Mouse (Mus musculus) gonadal fat pad, adult 2 months (tissue): ENCODE measurements at regions not wholly inside any gene's neighbourhood (a gene's known extent, or its start where the extent isn't known, plus 50 kb on each side); places are given as distances from the start of the nearest gene placed in this dataset.
"Not testable (repeated sequence)": the region's sequence is repeated elsewhere in the genome, so short reads cannot be mapped to it uniquely, and the experiment has no call there.

ENCODE experiments used
- DNase-seq: peaks from one replicate; pipeline ENCODE4 v3.0.0-alpha.2; 2012; ENCODE audit warnings: low read depth

DNA sequence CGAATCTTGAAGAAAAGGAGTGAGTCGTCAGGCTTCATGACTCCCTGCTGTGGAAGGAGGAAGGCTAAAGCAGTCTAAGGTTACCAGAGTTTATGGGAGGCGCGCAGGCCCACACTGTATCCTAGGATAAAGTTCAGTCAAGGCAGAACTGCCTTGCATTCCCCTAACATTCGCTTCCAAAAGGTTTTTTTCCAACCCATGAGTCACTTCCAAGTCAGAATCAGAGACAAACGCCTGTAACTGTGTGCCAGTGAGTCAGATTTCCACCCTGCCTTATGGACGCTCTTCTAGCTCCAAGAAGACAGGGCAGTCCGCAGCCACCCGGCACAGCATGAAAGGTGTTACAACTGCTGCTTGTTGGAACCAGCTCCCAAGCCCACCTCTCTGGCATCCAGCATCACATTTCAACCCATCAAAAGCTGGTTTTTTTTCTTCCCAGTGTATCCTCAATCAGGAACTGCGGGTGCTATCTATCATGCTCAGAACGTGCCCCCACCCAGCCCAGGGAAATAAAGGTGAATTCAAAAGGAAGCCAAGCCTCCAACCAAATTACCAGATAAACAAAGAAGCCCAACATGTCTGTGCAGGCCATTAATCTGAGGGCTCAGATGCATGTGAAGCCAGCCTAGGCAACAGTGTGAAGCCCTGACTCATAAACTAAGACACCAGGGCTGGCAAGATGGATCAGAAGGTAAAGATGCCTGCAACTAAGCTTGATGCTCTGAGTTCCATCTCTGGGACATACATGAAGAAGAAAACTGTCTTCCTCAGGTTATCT is 138.2 kb upstream of the Tbl1xr1 start:
- DNase-seq = no peak

DNA sequence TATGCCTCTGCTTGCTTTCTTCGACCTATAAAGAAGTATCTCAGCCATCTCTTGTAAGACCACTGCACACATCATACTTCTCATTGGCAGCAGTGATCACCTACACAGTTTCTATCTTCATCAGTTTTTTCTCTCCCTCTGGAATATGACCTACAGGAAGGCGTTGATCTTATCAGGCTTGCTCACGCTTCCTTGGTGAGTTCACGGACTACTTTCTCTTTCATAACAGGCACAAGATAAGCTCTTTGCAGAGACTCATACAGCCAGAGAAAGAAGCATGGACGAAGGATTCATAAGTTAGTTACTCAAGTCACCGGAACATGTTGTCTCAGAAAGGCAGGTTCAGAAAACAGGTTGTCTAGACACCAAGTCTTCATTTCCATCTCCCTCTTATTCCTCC is 136.7 kb upstream of the Tbl1xr1 start:
- no peak for DNase-seq

DNA sequence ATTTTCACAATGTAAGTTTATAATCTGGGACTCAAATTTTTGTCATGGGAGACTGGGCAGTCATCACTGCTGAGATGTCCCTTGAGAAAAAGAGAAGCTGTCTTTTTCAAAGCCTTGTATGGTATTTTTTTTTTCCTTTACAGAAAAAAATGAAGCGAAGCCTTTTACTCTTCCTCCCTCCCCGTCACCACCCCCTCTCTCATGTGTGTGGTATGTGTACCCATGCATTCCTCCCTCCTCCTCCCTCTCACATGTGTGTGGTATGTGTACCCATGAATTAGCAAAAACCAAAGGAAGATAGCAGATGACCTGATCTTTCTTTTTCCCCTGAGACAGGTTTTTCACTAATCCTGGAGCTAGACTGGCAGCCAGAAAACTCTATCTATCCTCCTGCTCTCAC is 134.9 kb upstream of the Tbl1xr1 start:
- no peak for DNase-seq

DNA sequence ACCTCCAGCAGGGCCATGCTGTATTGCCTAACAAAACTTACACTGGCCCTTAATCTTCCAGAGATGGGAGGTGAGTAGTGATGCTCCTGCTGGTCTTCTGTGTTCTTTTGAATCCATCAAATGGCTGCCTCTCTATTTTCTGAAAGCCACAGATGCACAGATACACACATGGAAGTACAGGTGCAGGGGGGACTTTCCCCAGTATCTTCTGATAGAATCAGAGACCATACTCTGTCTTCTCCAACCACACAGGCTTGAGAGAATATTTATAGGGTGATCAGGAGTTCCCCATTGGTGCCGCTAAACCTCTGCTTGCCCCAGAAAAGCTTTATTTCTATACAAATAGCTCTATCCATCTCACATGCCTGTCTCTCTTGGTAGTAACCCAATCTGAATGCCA is 133.5 kb upstream of the Tbl1xr1 start:
- no peak for DNase-seq

DNA sequence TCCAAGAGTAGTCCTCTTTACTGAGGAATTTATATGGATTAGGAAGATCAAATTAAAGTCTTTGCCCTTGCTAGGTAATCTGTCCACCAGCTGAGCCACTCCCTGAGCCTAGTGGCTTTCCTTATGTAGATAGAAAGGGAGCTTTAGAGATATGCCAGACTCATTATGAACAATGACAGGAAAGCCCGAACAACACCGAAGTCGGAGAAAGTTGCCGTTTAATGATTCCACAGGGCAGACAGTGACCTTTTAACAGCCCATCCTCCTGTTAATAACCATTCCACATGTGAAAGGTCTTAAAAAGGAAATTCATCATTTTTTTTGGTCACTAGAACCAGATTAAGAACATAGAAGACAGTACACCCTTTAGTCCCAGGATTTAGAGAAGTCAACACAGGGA is 130.7 kb upstream of the Tbl1xr1 start:
- no peak for DNase-seq

DNA sequence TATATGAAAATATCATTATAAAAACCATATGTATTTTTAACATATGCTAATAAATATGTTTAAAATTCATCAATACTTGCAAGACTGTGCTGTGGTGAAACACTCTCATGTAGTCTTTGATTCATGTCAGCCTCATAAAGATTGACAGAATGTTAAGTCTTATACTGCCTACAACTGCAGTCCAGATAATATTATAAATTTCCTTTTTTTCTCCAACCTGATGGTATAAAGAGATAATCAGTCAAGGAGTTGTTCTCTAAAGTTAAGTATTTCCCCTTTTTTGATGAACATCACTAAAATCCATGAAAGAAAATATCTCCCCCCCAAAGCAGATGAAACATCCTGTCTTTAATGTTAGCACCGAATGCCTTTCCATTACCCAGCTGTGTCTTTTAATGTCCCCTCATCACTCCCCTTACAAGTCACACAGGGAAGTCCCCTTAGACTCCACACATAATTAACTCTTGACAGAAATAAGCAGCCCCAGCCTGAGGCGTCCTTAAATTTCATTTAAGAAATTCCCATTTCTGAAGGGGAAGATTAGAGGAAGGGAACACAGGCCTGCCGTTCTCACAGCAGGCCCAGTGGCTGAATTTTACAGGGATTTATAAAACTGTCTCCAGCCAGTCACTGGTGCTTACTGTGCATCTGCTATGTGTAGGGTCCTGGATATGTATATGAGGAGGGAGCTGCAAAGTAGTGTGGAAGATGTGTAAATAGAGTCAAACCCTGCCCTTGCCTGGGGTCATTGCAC is 129.0 kb upstream of the Tbl1xr1 start:
- DNase-seq = no peak

DNA sequence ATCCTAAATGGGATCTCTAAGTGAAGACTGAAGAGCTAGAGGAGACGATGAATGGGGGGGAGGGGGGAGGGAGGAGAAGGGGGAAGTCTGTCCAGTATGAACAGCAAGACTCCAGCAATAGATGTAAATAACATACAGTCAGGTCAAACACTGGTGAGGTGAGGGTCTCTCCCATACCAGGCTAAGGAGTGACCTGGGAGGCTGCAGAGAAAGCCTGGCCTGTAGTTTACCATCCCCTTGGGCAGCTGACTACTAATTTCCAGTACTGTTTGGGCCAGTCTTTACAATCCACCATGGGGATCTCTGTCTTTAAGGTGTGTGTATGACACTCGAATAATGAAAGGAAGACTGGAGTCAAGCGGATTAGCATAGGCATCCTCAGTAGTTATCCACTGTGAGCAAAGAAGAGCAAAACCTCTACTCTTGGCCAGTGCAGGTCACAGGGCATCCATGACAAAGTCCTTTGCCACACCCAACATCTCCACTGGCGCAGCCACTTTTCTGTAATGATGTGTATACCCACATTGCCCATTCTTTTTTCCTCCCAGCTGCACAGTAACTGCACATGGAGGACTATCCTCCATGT is 128.3 kb upstream of the Tbl1xr1 start:
- DNase-seq = no peak

DNA sequence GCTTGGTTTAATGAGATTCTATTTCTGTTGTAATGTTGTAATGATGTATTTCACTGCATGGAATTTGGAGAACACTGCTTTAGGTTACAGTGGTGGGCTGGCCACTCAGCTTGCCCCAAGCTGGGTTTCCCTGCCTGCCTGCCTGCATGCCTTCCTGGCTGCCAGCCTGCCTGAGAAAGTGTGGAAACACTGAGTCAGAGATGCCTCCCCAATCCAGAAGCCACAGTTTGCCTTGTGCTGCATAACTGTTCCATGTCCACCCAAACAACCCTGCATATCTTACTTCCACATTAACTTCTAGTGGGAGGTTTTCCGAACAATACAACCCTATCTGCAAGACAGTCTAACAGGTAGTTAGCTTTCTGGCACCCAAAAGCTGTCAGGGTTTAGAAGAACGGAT is 127.0 kb upstream of the Tbl1xr1 start:
- no peak for DNase-seq

DNA sequence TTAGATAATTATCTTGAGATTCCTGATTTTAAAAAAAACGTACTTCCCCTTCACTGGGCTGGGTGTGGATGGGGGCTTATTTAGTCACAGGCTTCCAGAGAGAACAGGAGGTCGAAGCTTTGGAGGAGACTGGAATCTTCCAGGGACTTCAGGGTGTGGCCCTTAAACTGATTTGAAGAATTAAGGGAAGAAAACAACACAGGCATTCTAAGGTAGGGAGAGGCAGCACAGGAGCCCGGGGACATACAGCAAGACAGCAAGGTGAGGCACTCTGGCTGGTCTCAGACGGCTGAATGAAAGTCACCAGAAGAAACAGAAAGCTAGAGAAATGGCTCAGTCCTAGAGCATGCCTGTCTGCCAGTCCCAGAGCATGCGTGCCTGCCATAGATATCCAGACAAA is 125.9 kb upstream of the Tbl1xr1 start:
- DNase-seq = no peak

DNA sequence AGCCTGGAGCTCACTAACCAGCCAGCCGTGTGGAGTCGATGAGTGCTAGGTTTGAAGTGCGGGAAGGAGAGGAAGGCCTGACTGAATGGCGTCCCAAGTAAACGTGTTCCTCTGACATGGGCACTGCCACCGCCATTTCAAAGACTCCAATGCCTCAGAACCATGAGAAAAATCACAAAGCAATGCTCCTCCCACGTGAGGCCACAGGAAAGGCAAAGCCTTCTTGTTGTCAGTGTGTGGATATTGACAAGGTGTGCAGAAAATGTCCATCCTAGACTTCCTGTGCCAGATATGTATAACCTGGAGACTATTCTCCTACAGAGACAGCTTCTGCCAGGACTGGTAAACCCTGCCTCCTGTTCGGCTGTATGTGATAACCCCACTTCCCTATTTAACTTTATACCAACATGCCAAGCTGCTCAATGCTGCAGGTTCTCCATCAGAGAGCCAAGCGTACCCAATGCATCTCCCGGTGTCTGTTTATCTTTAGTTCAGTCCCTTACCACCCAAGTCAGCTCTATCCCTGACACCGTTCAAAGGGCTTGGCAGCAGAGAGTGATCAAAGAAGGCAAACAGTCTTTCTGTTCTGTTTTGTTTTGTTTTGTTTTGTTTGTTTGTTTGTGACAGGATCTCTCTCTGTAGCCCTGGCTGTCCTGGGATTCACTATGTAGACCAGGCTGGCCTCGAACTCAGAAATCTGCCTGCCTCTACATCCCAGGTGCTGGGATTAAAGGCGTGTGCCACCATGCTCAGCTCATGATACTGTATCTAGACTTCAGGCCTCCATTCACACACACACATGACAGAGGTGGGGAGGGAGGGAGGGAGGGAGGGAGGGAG is 124.8 kb upstream of the Tbl1xr1 start:
- DNase-seq = no peak

DNA sequence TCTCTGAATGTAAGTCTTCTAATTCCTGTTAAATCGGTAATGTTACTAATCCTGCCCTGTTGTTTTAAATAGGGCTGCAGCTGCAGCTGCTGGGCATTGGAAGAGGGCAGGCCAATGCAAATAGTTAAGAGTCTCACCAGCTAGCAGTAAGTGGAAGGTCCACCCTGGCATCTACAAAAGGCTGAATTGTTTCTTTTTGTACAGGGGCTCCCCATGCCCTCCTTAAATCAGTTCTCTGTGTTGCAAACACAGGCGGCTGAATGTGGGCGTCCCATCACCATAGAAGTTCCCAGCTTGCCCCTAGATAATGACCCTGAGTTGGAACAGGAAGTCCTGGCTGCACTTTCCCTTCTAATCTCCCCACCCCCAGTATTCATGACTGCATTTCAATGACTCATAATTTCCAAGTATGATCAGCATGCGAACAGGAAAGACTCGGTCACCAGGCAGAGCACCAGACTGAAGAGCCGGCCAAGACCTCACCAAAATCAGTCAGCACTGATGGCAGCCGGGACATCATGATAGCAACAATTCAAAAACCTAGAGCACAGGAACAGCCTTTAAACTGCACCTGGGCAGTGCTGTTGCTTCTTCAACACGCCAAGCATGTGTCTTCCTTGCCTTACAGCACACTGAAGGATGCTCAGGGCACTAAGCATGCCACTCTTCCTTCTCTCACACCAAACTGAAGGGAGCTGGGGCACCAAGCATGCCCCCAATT is 123.6 kb upstream of the Tbl1xr1 start:
- no peak for DNase-seq

DNA sequence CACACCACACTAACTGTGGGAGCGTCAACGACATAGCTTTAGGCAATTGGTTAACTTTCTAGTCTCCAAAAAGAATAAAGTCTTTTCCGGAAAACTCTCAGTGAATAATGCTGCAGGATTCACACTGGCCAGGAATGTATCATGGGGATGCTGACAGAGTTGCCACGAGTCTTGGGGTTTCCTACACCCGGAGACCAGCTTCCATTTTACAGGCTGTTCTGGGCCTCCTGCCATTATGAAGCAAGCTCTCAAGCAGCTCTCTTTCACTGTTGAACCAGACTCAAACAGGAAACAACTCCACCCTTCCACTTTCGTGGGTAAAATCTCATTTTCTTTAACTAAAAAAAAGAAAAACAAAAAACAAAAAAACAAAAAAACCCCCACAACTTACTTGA is 123.0 kb upstream of the Tbl1xr1 start:
- no peak for DNase-seq

DNA sequence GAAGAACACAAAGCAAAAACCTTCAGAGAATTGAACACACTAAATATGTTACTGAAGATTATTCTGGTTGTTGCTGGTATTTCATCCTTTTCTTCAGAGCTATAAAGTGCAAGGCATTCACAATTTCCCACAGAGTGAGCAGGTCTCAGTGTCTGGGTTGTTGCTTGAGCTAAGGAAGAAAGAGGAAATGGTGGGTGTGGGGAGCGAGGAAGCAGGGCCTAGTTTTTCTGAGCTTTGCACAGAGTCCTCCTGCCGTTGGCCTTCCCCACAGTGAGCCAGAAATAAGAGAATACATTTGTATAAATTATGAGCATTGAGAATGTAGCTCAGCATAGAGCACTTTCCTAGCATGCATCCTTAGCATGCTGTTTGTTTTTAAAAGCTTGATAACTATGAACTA is 120.8 kb upstream of the Tbl1xr1 start:
- DNase-seq = no peak

DNA sequence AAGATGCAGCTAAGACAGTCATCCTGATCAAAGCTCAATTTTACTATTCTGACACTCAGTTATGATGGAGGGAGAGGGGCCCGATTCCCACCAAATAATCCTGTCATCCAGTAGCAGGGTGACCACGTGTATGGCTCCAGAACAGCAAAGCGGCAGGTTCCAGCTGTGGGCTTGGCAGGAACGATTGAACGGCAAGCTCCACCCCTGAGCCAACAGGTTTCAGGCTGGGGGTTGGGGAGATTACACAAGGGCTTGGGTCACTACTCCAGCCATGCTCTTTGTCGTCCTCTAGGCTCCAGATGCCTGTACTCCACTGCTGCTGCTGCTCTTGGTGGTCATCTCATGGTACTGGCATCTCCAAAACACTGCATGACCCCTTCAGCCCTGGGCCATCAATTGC is 119.3 kb upstream of the Tbl1xr1 start:
- not testable (repeated sequence) for DNase-seq

DNA sequence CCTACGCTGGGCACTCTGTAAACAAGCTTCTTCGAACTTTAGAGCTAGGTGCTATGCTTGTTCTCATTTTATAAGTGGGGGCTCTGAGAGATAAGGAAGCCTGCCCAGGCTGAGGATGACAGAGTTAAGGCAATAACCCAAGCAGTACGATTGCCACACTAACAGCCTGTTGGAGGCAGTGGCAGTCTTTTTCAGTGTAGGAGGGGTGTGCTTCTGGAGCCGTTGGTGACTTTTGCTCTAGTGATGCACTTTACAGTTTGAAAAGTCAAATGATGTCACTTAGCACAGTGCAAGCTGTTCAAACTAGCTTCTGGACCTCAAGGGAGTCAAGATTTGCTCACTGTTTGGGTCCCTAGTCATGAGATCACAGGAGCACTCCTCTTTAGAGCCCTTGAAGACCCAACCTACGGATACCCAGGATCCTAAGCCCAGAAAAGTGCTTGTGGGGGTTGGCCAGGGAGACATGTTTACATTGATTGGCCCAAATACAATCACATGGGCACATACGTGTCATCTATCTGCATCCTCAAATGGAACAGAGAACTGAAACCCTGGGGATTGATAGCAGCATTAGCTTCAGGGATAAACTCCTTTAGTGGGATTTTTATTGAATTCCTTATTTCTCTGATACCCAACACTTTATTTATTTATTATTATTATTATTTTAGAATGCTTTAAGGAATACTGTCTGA is 117.7 kb upstream of the Tbl1xr1 start:
- no peak for DNase-seq

DNA sequence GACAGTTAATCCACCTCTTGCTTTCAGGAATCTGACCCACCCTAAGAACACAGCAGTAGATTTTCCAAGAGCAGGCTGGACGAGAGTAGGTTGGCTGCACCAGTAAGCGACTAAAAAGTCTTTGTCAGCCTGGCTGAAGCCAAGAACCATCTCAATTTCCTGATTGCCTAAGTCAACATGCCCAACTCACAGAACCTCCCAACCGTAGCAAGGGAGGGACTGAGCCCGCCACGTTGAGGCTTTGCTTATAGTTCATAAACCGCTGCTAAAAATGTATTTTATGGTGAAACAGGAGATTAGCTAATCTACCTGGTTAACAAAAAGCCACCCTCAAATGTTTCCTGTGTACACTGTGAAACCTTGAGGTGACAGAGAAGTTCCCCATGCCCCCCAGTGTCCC is 115.4 kb upstream of the Tbl1xr1 start:
- no peak for DNase-seq

DNA sequence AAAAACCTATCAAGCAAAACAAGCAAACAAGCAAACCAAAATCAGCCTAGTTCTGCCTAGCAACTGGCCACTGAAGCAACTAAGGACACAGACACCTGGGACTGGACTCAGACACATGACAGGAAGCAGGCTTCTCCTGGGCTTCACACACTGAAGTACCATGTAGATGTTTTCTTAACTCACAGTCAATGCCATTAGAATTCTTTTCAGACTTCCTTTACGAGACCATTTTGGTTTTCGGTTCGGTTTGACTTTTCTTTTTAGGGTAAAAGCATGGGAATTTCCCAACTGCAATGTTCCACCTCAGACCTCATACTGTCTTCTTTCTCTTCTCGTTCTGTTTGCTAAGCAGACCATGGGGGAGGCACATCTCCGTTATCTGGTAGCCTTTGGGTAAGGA is 114.7 kb upstream of the Tbl1xr1 start:
- no peak for DNase-seq

DNA sequence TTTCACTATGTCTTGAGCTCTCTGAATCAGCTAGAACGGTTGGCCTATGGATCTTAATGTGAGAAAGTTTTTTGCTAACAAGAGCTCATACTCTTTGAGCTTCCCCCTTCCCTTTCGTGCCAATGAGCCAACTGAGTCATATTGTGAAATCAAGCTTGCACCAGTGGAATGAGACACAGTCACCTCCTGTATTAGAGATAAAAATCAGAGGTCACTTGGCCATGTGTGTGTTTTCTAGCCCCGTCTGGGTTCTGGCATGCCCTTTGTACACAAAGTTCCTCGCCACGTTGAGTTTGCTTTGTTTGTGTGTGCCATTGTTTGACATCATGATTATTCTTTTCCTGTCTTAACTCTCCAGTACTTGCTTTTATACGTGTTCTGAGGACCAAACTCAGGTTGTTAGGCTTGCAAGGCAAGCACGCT is 114.1 kb upstream of the Tbl1xr1 start:
- no peak for DNase-seq

DNA sequence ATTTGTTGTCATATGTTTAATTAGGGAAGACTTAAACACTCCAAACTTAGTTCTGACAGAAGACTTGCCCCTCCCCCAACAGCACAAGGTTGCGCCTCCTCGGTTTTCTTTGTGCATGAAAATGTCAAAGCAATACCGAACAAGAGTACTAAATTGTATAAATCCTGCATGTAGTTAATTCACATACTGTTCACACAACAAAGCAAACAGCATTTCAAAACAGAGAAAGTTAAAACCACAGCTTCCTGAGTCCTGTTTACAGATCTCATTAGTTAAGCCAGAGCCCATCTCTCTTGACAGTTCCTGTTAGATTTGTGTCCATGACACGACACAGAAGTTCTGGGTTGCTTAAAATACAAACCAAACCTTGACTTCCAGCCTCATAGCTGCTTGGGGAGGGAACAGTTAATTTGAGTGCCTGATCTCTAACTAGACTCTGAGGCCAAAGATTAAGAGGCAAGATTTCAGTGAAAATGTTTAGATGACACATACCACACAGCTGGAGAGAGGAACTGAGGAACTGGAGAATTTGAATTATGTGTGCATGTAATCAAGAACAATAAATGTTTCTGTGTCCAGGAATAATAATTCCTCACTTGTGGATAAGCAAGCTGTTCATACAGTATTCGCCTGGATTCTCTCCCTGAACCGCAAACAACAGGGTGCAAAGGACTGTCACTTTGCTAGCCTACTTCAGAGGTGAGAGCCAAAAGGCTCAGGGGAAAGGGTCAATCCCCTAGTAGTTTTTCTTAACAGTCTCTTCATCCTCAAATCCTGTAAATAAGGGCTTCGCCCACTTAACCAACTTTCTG is 113.3 kb upstream of the Tbl1xr1 start:
- no peak for DNase-seq

DNA sequence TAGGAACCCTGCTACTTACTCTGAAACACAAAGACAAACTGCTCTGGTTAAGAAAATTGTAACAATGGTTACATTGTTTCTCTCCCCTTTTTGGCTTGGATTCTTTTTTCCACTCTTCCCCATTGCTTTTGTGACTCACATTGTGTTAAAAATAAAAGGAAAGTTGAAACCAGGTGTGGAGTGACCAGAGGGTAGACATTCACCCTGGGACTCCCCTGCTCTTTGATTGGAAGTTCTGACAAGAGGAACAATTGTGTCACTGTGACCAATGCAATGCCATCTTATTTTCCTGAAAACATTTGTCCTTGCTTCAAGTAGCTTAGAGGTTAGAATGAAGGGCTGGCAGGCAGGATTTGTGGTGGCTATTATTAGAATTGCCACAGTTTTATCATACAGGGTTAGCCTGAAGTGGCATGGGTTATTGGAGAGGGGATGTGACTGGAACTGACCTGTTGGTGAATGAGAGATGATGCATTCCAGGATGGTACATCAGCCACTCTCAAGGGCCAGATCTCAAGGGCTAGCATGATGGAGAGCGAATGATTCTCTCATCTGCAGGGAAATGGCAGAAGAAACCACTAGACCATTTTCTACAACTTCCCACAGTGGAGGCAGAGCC is 112.6 kb upstream of the Tbl1xr1 start:
- DNase-seq = no peak
